Mouse (Mus musculus): Measurements from ENCODE around the gene Ubap2. TPM values are rescaled to one million over a fixed set of nuclear protein-coding genes. Genes with fewer than 3 reads are reported as not detected.

Ubap2 gene
- polyA plus RNA-seq, 1 experiment, result 38.9 TPM

DNA sequence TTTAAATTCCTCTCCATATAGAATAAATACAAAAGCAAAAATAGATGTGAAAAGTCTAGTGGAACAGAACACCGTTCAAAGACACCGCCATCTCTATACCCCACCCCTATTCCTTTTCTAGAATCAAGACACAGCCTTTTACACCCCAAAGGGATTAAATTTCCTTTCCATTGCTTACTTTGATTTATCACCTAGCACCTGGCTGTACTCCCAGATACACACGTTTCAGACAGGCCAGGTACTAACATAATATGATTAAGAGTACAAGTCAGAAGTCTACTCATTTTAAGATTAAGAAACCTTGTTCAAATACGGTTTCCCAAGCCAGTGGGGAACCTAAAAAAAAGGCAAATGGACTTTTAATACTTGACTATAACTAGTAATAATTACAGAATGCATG, 8.6 kb downstream of the Ubap2 start:
- H3K4me1 ChIP-seq (ENCODE audit: control insufficient read depth, insufficient read depth, low read length), result peaks cover 19% of the 10 kb centered on the region
- no peak overlapping the region for H3K27ac ChIP-seq (ENCODE audit: insufficient read depth, low read depth, low read length)
- no peak overlapping the region for H3K4me3 ChIP-seq (ENCODE audit: insufficient read depth, low read depth, low read length)
- TF ChIP-seq POLR2A (IDR thresholded peaks at IDR 0.05; ENCODE audit: low read depth, low read length) (no peak), CTCF (conservative IDR thresholded peaks at IDR 0.05; ENCODE audit: insufficient read depth, insufficient read length, low read depth, low read length) (no peak)
- no peaks in the 10 kb centered on the region for H3K36me3 ChIP-seq (ENCODE audit: control insufficient read depth, insufficient read depth, low read length)
- DNase-seq, result peak; percentile 45
- H3K27me3 ChIP-seq (replicated peaks; ENCODE audit: control insufficient read depth, insufficient read depth, low read length), result no peaks in the 10 kb centered on the region
- 41% methylated on average over 4 of the region's 4 CpGs for WGBS

GRCm38 (mm10) chr4:41260691-41261090, 14.3 kb downstream of the Ubap2 start:
- DNase-seq, result peak; percentile 46
- H3K36me3 ChIP-seq (ENCODE audit: control insufficient read depth, insufficient read depth, low read length), result no peaks in the 10 kb centered on the region
- no peak overlapping the region for H3K4me3 ChIP-seq (ENCODE audit: insufficient read depth, low read depth, low read length)
- no peaks in the 10 kb centered on the region for H3K27me3 ChIP-seq (replicated peaks; ENCODE audit: control insufficient read depth, insufficient read depth, low read length)
- TF ChIP-seq POLR2A (IDR thresholded peaks at IDR 0.05; ENCODE audit: low read depth, low read length) (no peak), CTCF (conservative IDR thresholded peaks at IDR 0.05; ENCODE audit: insufficient read depth, insufficient read length, low read depth, low read length) (no peak)
- peaks cover 17% of the 10 kb centered on the region; the same call in 1 of the 2 replicates for H3K4me1 ChIP-seq (ENCODE audit: control insufficient read depth, insufficient read depth, low read length)
- no peak overlapping the region for H3K27ac ChIP-seq (ENCODE audit: insufficient read depth, low read depth, low read length)

- H3K36me3 ChIP-seq (ENCODE audit: control insufficient read depth, insufficient read depth, low read length), result no peaks in the 10 kb centered on the region
- TF ChIP-seq CTCF (conservative IDR thresholded peaks at IDR 0.05; ENCODE audit: insufficient read depth, insufficient read length, low read depth, low read length) (no peak), POLR2A (IDR thresholded peaks at IDR 0.05; ENCODE audit: low read depth, low read length) (no peak)
- WGBS, result 87% methylated on average over 4 of the region's 4 CpGs
- DNase-seq, result no peak
- peaks cover 19% of the 10 kb centered on the region for H3K4me1 ChIP-seq (ENCODE audit: control insufficient read depth, insufficient read depth, low read length)
- H3K27me3 ChIP-seq (replicated peaks; ENCODE audit: control insufficient read depth, insufficient read depth, low read length), result no peaks in the 10 kb centered on the region
- no peak overlapping the region for H3K27ac ChIP-seq (ENCODE audit: insufficient read depth, low read depth, low read length)
- no peak overlapping the region for H3K4me3 ChIP-seq (ENCODE audit: insufficient read depth, low read depth, low read length)
These were observed 15.9 kb downstream of the Ubap2 start for GRCm38 (mm10) chr4:41259019-41259418.

DNA sequence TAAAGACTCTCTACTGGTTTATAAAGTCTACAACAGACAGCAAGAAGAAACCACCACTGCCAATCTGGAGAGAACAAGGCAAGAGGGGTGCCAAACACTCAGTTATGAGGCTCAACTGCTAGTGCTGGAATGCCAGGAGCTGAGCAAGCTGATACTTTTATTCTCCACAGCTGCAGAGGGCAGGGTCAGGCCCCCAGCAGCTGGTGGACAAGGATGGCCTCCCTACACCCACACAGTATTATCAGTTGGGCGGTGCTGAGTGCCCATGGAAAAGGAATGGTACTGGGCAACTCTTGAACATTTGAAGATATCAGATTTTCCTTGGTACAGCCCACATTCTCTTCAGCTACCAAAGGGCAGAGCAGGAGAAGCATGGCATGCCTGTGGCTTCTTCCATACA, 17.2 kb downstream of the Ubap2 start:
- no peak overlapping the region for H3K4me3 ChIP-seq (ENCODE audit: insufficient read depth, low read depth, low read length)
- 70% methylated on average over 1 of the region's 1 CpGs for WGBS
- no peak for TF ChIP-seq CTCF (conservative IDR thresholded peaks at IDR 0.05; ENCODE audit: insufficient read depth, insufficient read length, low read depth, low read length)
- TF ChIP-seq POLR2A (IDR thresholded peaks at IDR 0.05; ENCODE audit: low read depth, low read length), result no peak
- peaks cover 28% of the 10 kb centered on the region for H3K4me1 ChIP-seq (ENCODE audit: control insufficient read depth, insufficient read depth, low read length)
- no peaks in the 10 kb centered on the region for H3K36me3 ChIP-seq (ENCODE audit: control insufficient read depth, insufficient read depth, low read length)
- no peaks in the 10 kb centered on the region for H3K27me3 ChIP-seq (replicated peaks; ENCODE audit: control insufficient read depth, insufficient read depth, low read length)
- no peak for DNase-seq
- no peak overlapping the region for H3K27ac ChIP-seq (ENCODE audit: insufficient read depth, low read depth, low read length)

GRCm38 (mm10) chr4:41255564-41256210, 19.3 kb downstream of the Ubap2 start:
- Histone ChIP-seq H3K27me3 (replicated peaks; ENCODE audit: control insufficient read depth, insufficient read depth, low read length) (no peaks in the 10 kb centered on the region), H3K36me3 (ENCODE audit: control insufficient read depth, insufficient read depth, low read length) (no peaks in the 10 kb centered on the region), H3K4me1 (ENCODE audit: control insufficient read depth, insufficient read depth, low read length) (peaks cover 29% of the 10 kb centered on the region), H3K27ac (ENCODE audit: insufficient read depth, low read depth, low read length) (no peak overlapping the region), H3K4me3 (ENCODE audit: insufficient read depth, low read depth, low read length) (no peak overlapping the region)
- no peak for TF ChIP-seq CTCF (conservative IDR thresholded peaks at IDR 0.05; ENCODE audit: insufficient read depth, insufficient read length, low read depth, low read length)
- TF ChIP-seq POLR2A (IDR thresholded peaks at IDR 0.05; ENCODE audit: low read depth, low read length), result no peak
- WGBS, result 56% methylated on average over 12 of the region's 12 CpGs
- DNase-seq, result no peak

DNA sequence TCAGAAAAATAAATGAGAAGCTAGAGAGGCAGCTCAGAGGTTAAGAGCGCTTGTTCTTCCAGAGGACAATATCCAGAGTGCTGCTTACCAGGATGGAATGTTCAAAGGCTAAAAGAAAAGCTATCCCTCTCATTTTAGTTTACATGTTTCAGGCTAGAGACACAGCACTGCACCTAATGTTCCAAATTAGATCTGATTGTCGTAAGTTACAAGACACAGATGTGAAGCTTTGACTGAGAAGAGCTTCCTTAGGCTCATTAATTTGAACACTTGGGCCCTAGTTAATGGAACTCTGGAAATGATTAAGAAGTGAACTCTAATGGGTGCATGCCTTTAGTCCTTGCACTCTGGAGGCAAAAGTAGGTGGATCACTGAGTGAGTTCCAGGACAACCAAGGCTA, 21.2 kb downstream of the Ubap2 start:
- WGBS, result 64% methylated on average over 2 of the region's 2 CpGs
- H3K4me3 ChIP-seq (ENCODE audit: insufficient read depth, low read depth, low read length), result no peak overlapping the region

DNA sequence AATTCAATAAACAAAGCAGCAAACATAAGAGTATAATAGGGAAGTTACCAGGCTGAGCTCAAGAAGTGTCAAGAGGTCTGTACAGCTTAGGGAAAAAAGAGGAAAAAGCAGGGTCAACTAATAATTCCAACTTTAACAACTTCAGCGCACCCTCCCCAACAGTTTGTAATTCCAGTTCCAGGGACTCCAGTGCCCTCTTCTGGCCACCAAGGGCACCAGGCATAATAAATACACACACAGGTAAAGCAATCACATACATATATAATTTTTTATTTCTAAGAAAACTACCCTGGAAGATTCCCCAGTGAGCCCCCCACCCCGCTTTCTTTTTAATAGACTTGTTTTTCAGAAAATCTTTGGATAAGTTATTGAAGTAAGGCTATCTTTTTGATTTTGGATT, 29.5 kb downstream of the Ubap2 start:
- TF ChIP-seq POLR2A (IDR thresholded peaks at IDR 0.05; ENCODE audit: low read depth, low read length) (no peak), CTCF (conservative IDR thresholded peaks at IDR 0.05; ENCODE audit: insufficient read depth, insufficient read length, low read depth, low read length) (no peak)
- Histone ChIP-seq H3K36me3 (ENCODE audit: control insufficient read depth, insufficient read depth, low read length) (no peaks in the 10 kb centered on the region; the same call in 1 of the 2 replicates), H3K27me3 (replicated peaks; ENCODE audit: control insufficient read depth, insufficient read depth, low read length) (no peaks in the 10 kb centered on the region; the same call in 1 of the 2 replicates), H3K4me3 (ENCODE audit: insufficient read depth, low read depth, low read length) (no peak overlapping the region), H3K4me1 (ENCODE audit: control insufficient read depth, insufficient read depth, low read length) (no peaks in the 10 kb centered on the region; the same call in 1 of the 2 replicates), H3K27ac (ENCODE audit: insufficient read depth, low read depth, low read length) (no peak overlapping the region)
- no peak for DNase-seq
- 93% methylated on average over 2 of the region's 2 CpGs for WGBS

More for the DNA sequence above, 21.2 kb downstream of the Ubap2 start:
- no peaks in the 10 kb centered on the region; the same call in 1 of the 2 replicates for H3K36me3 ChIP-seq (ENCODE audit: control insufficient read depth, insufficient read depth, low read length)
- no peak for TF ChIP-seq POLR2A (IDR thresholded peaks at IDR 0.05; ENCODE audit: low read depth, low read length)
- no peak for TF ChIP-seq CTCF (conservative IDR thresholded peaks at IDR 0.05; ENCODE audit: insufficient read depth, insufficient read length, low read depth, low read length)
- DNase-seq, result peak; percentile 63
- H3K4me1 ChIP-seq (ENCODE audit: control insufficient read depth, insufficient read depth, low read length), result peaks cover 24% of the 10 kb centered on the region
- no peaks in the 10 kb centered on the region for H3K27me3 ChIP-seq (replicated peaks; ENCODE audit: control insufficient read depth, insufficient read depth, low read length)
- H3K27ac ChIP-seq (ENCODE audit: insufficient read depth, low read depth, low read length), result peak overlapping the region; percentile 87

Measured in kidney, adult 2 months (tissue).